Mouse (Mus musculus) effector memory CD4-positive, alpha-beta T cell, adult 5 months (primary cell): ENCODE data around the gene Vwa5a. TPM values are rescaled to one million over a fixed set of nuclear protein-coding genes. Genes with fewer than 3 reads are reported as not detected.

Experiments
- polyA plus RNA-seq: library from polyadenylated mRNA; unstranded; fragments of 100-300 nt; shearing (Covaris generic); gene quantifications from one replicate; pipeline ENCODE4 v1.2.1, GENCODE M21; 2017

Gene Vwa5a
- polyA plus RNA-seq = 24.4 TPM

GRCm38 (mm10) chr9:38718102-38718501, at the start of gene Vwa5a:
Gene Vwa5a (plus strand): TSS chr9:38718268.

GRCm38 (mm10) chr9:38674501-38674900, 43.6 kb upstream of the Vwa5a start, which contains the start of gene Olfr918:
Gene Olfr918 (minus strand): TSS chr9:38674601.

GRCm38 (mm10) chr9:38751999-38752398, 33.9 kb downstream of the Vwa5a start, which contains the start of gene Olfr920:
Gene Olfr920 (plus strand): TSS chr9:38752299.

GRCm38 (mm10) chr9:38772768-38773167, 54.7 kb downstream of the Vwa5a start, which contains the start of gene Olfr921:
Gene Olfr921 (plus strand): TSS chr9:38773068.

Other genes with a start within 250 kb of the Vwa5a start
- 0.09 TPM for gene Olfr905, start 247.2 kb upstream of the Vwa5a start, polyA plus RNA-seq
- gene Olfr906, start 231.2 kb upstream of the Vwa5a start, polyA plus RNA-seq = not detected
- not detected for gene Olfr907, start 222.5 kb upstream of the Vwa5a start, polyA plus RNA-seq
- gene Olfr911-ps1, start 196.7 kb upstream of the Vwa5a start, polyA plus RNA-seq = 0.10 TPM
- not detected for gene Olfr910, start 180.4 kb upstream of the Vwa5a start, polyA plus RNA-seq
- gene Olfr912, start 138.1 kb upstream of the Vwa5a start, polyA plus RNA-seq = 0.16 TPM
- not detected for gene Olfr913, start 125.5 kb upstream of the Vwa5a start, polyA plus RNA-seq
- not detected for gene Olfr914, start 113.2 kb upstream of the Vwa5a start, polyA plus RNA-seq
- gene Olfr916, start 58.4 kb upstream of the Vwa5a start, polyA plus RNA-seq = 0.25 TPM
- not detected for gene Olfr917, start 52.4 kb upstream of the Vwa5a start, polyA plus RNA-seq
- not detected for gene Olfr918, start 43.7 kb upstream of the Vwa5a start, polyA plus RNA-seq
- not detected for gene Olfr919, start 14.6 kb upstream of the Vwa5a start, polyA plus RNA-seq
- 0.17 TPM for gene Olfr920, start 34.0 kb downstream of the Vwa5a start, polyA plus RNA-seq
- not detected for gene Olfr921, start 54.8 kb downstream of the Vwa5a start, polyA plus RNA-seq
- not detected for gene Olfr922, start 96.3 kb downstream of the Vwa5a start, polyA plus RNA-seq
- not detected for gene Olfr923, start 108.3 kb downstream of the Vwa5a start, polyA plus RNA-seq
- gene Olfr924, start 126.2 kb downstream of the Vwa5a start, polyA plus RNA-seq = not detected
- not detected for gene Olfr26, start 136.8 kb downstream of the Vwa5a start, polyA plus RNA-seq
- not detected for gene Olfr926, start 158.9 kb downstream of the Vwa5a start, polyA plus RNA-seq
- not detected for gene Olfr930, start 211.5 kb downstream of the Vwa5a start, polyA plus RNA-seq